Mouse (Mus musculus) spleen, adult 2 months (tissue): ENCODE data around the gene Tnfsfm13.

Source experiments
- CTCF ChIP-seq: fragments of 200-500 bp; IDR thresholded peaks from 2 replicates; pipeline ENCODE4 v1.5.1; 2011; ENCODE audit warnings: mild to moderate bottlenecking, inconsistent platforms; ENCODE audit not compliant: insufficient read depth, insufficient read length, insufficient replicate concordance; ENCODE audit errors: extremely low read depth
- POLR2A ChIP-seq: fragments of 200-500 bp; IDR thresholded peaks from 2 replicates; pipeline ENCODE4 v1.6.1; 2011; ENCODE audit warnings: low read depth, low read length, inconsistent platforms

- TF ChIP-seq CTCF (no peak), POLR2A (no peak)
Observed at GRCm38 (mm10) chr11:69695361-69696181, at the start of gene Tnfsfm13, which contains the start of gene Tnfsf12.
